In genomic region chr5:142730295-142730694, GRCm38 (mm10) we compare ENCODE assay signal across 24 mouse cellular contexts.
"Had no signal": no experiment of that assay in that cellular context is flagged by ENCODE, and none has a peak within 500 bp of the region (broad histone marks: within the 10 kb centered on the region; RNA-seq: fewer than 3 reads in every experiment).

No protein-coding gene starts in this region.

- H3K4me1 ChIP-seq: heart, embryonic 10.5 days; heart, embryonic 12.5 days; hindbrain, embryonic 10.5 days; hindbrain, embryonic 12.5 days; intestine, embryonic 15.5 days; limb, embryonic 10.5 days; limb, embryonic 12.5 days had no signal

- ATAC-seq: hindbrain, embryonic 16.5 days; inflammation-experienced regulatory T-cells, adult 6 months; intestine, embryonic 15.5 days; intestine, postnatal 0 days had no signal

- DNase-seq: gastrocnemius, postnatal 14 days; gastrocnemius, postnatal 36 days; heart, adult 18-20 months; heart, postnatal 10 days; heart, postnatal 4 days; kidney, adult 18-20 months; kidney, adult 8-10 months; kidney, postnatal 10 days; kidney, postnatal 25 days; kidney, postnatal 4 days; liver had no signal

- H3K9me3 ChIP-seq: heart, embryonic 10.5 days; heart, embryonic 12.5 days; hindbrain, embryonic 12.5 days; intestine, embryonic 15.5 days; limb, embryonic 10.5 days had no signal

- H3K27me3 ChIP-seq: heart, embryonic 12.5 days; hindbrain, embryonic 12.5 days; intestine, embryonic 15.5 days; limb, embryonic 12.5 days had no signal

- H3K27ac ChIP-seq: heart, embryonic 10.5 days; hindbrain, embryonic 10.5 days; hindbrain, embryonic 12.5 days; hindbrain, embryonic 14.5 days; intestine, embryonic 15.5 days; layer of hippocampus, adult 2 months; left cerebral cortex, adult 2 months; limb, embryonic 10.5 days; limb, embryonic 12.5 days had no signal

- H3K4me3 ChIP-seq: heart, embryonic 10.5 days; heart, embryonic 12.5 days; hindbrain, embryonic 10.5 days; hindbrain, embryonic 12.5 days; intestine, embryonic 15.5 days; layer of hippocampus, adult 2 months; left cerebral cortex, adult 2 months; limb, embryonic 10.5 days; limb, embryonic 12.5 days had no signal
